Mouse (Mus musculus): Measurements from ENCODE around the gene Six5. TPM values are rescaled to one million over a fixed set of nuclear protein-coding genes. Genes with fewer than 3 reads are reported as not detected.
A peak's percentile ranks its signal among the peaks of the same experiment; 100 is the strongest.

Six5 gene
- polyA plus RNA-seq, 1 experiment, result 39.6 TPM

GRCm38 (mm10) chr7:19083701-19084100 lies 10.7 kb upstream of the Six5 start, which contains the start of gene Dmpk:
TSS of gene Dmpk (plus strand) at chr7:19083849.
- peak within 1 kb of the TSS; percentile 60 for H3K4me3 ChIP-seq (replicated peaks; ENCODE audit: extremely low read depth, low read depth, low read length)
- DNase-seq, result no peak
- peaks cover 6% of the 10 kb centered on the region for H3K4me1 ChIP-seq (ENCODE audit: control insufficient read depth, insufficient read depth, low read length)
- TF ChIP-seq CTCF (IDR thresholded peaks at IDR 0.05; ENCODE audit: insufficient read depth, low read length) (no peak), POLR2A (IDR thresholded peaks at IDR 0.05; ENCODE audit: borderline replicate concordance, extremely low read depth, low read depth, low read length) (0 out of 2 replicates have a peak, but pooled peaks have one; percentile 24)
- 42% methylated on average over 10 of the region's 10 CpGs for WGBS

- TF ChIP-seq POLR2A (IDR thresholded peaks at IDR 0.05; ENCODE audit: borderline replicate concordance, extremely low read depth, low read depth, low read length) (no peak), CTCF (IDR thresholded peaks at IDR 0.05; ENCODE audit: insufficient read depth, low read length) (no peak)
- Histone ChIP-seq H3K4me3 (replicated peaks; ENCODE audit: extremely low read depth, low read depth, low read length) (peak overlapping the region; percentile 60), H3K4me1 (ENCODE audit: control insufficient read depth, insufficient read depth, low read length) (peaks cover 6% of the 10 kb centered on the region)
- no peak for DNase-seq
- 50% methylated on average over 6 of the region's 6 CpGs for WGBS
Observed at GRCm38 (mm10) chr7:19084277-19084771, 10.1 kb upstream of the Six5 start.

DNA sequence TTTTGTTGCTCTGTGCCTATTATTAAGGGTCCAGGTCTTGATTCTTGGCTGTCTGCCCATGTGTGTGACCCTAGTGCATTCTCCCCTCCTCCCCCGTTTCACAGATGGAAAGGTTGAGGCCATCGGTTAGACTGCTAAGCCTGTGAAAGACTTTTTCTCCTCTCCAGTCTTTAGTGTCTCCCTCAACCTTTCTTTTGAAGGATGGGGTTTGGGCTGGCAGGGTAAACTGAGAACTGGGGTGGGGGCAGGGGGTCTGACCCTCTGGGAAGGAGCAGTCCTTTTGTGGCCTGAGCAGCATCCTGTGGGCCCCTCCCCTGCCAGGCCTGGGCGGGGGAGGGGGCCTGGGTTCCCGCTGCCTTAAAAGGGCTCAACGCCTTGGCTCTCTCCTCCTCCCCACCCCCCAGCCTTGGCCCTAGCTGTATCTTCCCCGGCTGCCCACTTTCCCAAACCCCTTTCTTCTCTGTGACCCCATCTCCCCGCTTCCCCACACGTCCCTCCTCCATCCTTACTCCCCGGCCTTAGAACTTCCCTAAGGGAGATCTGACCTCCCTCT lies 9.4 kb upstream of the Six5 start:
- Histone ChIP-seq H3K4me1 (ENCODE audit: control insufficient read depth, insufficient read depth, low read length) (peaks cover 6% of the 10 kb centered on the region), H3K4me3 (replicated peaks; ENCODE audit: extremely low read depth, low read depth, low read length) (no peak overlapping the region)
- 24% methylated on average over 9 of the region's 9 CpGs for WGBS
- DNase-seq, result no peak
- TF ChIP-seq CTCF (IDR thresholded peaks at IDR 0.05; ENCODE audit: insufficient read depth, low read length) (no peak), POLR2A (IDR thresholded peaks at IDR 0.05; ENCODE audit: borderline replicate concordance, extremely low read depth, low read depth, low read length) (no peak)

DNA sequence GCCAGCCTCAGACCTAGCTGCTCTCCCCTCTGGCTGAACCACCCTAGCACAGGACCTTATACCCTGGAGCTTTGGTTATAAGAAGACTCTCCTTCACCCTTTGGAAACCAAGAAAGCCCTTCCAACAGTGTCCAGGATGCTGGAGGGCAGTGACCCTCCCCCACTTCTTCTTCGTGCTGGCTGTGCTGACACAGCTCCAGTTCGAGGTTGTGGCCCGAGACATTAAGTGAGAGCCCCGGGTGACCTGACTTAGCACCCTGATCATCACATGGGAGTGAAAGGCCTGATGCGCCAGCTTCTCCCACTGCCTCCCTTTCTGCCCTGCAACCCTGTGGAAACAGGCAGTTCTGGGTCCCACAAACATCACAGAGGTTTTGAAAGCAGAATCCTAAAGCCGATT lies 8.9 kb upstream of the Six5 start:
- H3K4me3 ChIP-seq (replicated peaks; ENCODE audit: extremely low read depth, low read depth, low read length), result peak overlapping the region; percentile 43
- DNase-seq, result no peak
- peaks cover 6% of the 10 kb centered on the region for H3K4me1 ChIP-seq (ENCODE audit: control insufficient read depth, insufficient read depth, low read length)
- WGBS, result 12% methylated on average over 6 of the region's 6 CpGs
- TF ChIP-seq CTCF (IDR thresholded peaks at IDR 0.05; ENCODE audit: insufficient read depth, low read length), result no peak
- TF ChIP-seq POLR2A (IDR thresholded peaks at IDR 0.05; ENCODE audit: borderline replicate concordance, extremely low read depth, low read depth, low read length), result no peak

DNA sequence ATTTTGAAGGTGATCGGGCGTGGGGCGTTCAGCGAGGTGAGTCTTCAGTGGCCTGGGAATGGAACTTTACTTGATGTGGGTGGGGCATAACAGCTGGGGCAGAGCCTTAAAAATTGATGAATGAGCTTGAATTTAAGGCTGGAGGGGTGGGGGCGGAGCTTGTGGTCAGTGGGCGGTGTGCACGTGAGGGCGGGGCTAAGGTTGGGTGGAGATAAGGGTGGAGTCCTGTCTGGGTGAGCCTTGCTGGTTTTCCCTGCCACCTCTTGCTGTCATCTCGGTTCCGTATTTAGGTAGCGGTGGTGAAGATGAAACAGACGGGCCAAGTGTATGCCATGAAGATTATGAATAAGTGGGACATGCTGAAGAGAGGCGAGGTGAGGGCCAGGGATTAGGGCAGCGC lies 8.4 kb upstream of the Six5 start:
- H3K4me1 ChIP-seq (ENCODE audit: control insufficient read depth, insufficient read depth, low read length), result peaks cover 6% of the 10 kb centered on the region
- H3K4me3 ChIP-seq (replicated peaks; ENCODE audit: extremely low read depth, low read depth, low read length), result peak overlapping the region; percentile 43
- no peak for TF ChIP-seq POLR2A (IDR thresholded peaks at IDR 0.05; ENCODE audit: borderline replicate concordance, extremely low read depth, low read depth, low read length)
- WGBS, result 19% methylated on average over 14 of the region's 14 CpGs
- DNase-seq, result no peak

DNA sequence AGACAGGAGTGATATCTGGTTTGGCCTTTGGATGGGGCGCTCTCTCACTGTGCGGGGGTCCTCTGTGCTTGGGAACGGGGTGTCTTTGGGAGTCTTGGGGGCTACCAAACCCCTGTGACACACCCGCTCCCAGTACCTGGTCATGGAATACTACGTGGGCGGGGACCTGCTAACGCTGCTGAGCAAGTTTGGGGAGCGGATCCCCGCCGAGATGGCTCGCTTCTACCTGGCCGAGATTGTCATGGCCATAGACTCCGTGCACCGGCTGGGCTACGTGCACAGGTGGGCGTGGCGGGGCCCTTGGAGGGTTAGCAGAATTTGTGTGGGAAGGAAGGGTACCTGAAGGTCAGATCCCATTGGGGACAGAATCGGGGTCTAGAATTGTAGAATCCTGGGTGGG lies 7.6 kb upstream of the Six5 start:
- 80% methylated on average over 18 of the region's 18 CpGs for WGBS
- peaks cover 6% of the 10 kb centered on the region for H3K4me1 ChIP-seq (ENCODE audit: control insufficient read depth, insufficient read depth, low read length)
- TF ChIP-seq CTCF (IDR thresholded peaks at IDR 0.05; ENCODE audit: insufficient read depth, low read length), result no peak
- TF ChIP-seq POLR2A (IDR thresholded peaks at IDR 0.05; ENCODE audit: borderline replicate concordance, extremely low read depth, low read depth, low read length), result no peak
- no peak overlapping the region for H3K4me3 ChIP-seq (replicated peaks; ENCODE audit: extremely low read depth, low read depth, low read length)
- DNase-seq, result no peak

- Histone ChIP-seq H3K4me3 (replicated peaks; ENCODE audit: extremely low read depth, low read depth, low read length) (no peak overlapping the region), H3K4me1 (ENCODE audit: control insufficient read depth, insufficient read depth, low read length) (peaks cover 6% of the 10 kb centered on the region)
- WGBS, result 34% methylated on average over 10 of the region's 10 CpGs
- TF ChIP-seq POLR2A (IDR thresholded peaks at IDR 0.05; ENCODE audit: borderline replicate concordance, extremely low read depth, low read depth, low read length), result no peak
- peak; percentile 83 for TF ChIP-seq CTCF (IDR thresholded peaks at IDR 0.05; ENCODE audit: insufficient read depth, low read length)
- DNase-seq, result peak; percentile 61
Observed at GRCm38 (mm10) chr7:19088813-19089212, 5.6 kb upstream of the Six5 start.

- WGBS, result 73% methylated on average over 17 of the region's 17 CpGs
- DNase-seq, result no peak
- no peak overlapping the region for H3K4me3 ChIP-seq (replicated peaks; ENCODE audit: extremely low read depth, low read depth, low read length)
Observed at GRCm38 (mm10) chr7:19091913-19092312, 2.5 kb upstream of the Six5 start.

GRCm38 (mm10) chr7:19092381-19093173 lies 1.8 kb upstream of the Six5 start:
- Histone ChIP-seq H3K4me3 (replicated peaks; ENCODE audit: extremely low read depth, low read depth, low read length) (no peak overlapping the region), H3K4me1 (ENCODE audit: control insufficient read depth, insufficient read depth, low read length) (peaks cover 2% of the 10 kb centered on the region; the same call in 1 of the 2 replicates)
- peak; percentile 41 for DNase-seq
- TF ChIP-seq POLR2A (IDR thresholded peaks at IDR 0.05; ENCODE audit: borderline replicate concordance, extremely low read depth, low read depth, low read length) (no peak), CTCF (IDR thresholded peaks at IDR 0.05; ENCODE audit: insufficient read depth, low read length) (no peak)
- 19% methylated on average over 37 of the region's 38 CpGs for WGBS

More at GRCm38 (mm10) chr7:19091913-19092312, 2.5 kb upstream of the Six5 start:
- peaks cover 2% of the 10 kb centered on the region; the same call in 1 of the 2 replicates for H3K4me1 ChIP-seq (ENCODE audit: control insufficient read depth, insufficient read depth, low read length)
- TF ChIP-seq CTCF (IDR thresholded peaks at IDR 0.05; ENCODE audit: insufficient read depth, low read length), result no peak
- no peak for TF ChIP-seq POLR2A (IDR thresholded peaks at IDR 0.05; ENCODE audit: borderline replicate concordance, extremely low read depth, low read depth, low read length)

Data from lung, adult 2 months (tissue).